18 mouse cellular contexts compared by ENCODE assay signal in the genomic region with DNA sequence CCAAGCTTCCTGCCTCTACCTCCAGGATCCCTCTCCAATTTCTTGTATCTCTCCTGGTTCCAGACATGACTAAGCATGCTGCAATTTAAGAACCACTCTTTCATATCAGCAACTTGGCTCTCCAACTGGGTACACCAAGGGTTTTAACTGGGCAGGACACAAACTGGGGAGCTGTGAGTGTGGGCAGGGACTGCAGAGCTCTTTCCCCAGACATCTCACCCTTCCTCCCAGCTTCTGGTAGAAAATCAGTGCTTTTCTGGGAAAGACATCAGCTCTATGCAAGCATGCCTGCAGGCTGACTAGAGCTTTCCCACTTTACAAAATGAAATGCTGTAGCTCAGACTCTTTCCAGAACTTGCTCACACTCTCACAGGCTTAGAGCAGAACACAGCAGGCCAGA.
"Had no signal": no experiment of that assay in that cellular context is flagged by ENCODE, and none has a peak within 500 bp of the region (broad histone marks: within the 10 kb centered on the region; RNA-seq: fewer than 3 reads in every experiment).

No protein-coding gene starts in this region.

- H3K9me3 ChIP-seq: limb, embryonic 12.5 days; liver, embryonic 13.5 days; lung, embryonic 15.5 days; megakaryocyte, embryonic 14.5 days; midbrain, embryonic 12.5 days; neural tube, embryonic 13.5 days; stomach, embryonic 15.5 days had no signal

- H3K4me3 ChIP-seq: limb, embryonic 12.5 days; liver, embryonic 13.5 days; lung, embryonic 15.5 days; megakaryocyte, embryonic 14.5 days; midbrain, embryonic 12.5 days; neural tube, embryonic 13.5 days; stomach, embryonic 15.5 days had no signal

- H3K27ac ChIP-seq: limb, embryonic 12.5 days; liver, embryonic 13.5 days; lung, embryonic 15.5 days; macrophage; midbrain, embryonic 12.5 days; neural tube, embryonic 13.5 days; stomach, embryonic 15.5 days had no signal

- H3K4me2 ChIP-seq: limb, embryonic 12.5 days; liver, embryonic 13.5 days; lung, embryonic 15.5 days; midbrain, embryonic 12.5 days; neural tube, embryonic 13.5 days; stomach, embryonic 15.5 days had no signal

- H3K4me1 ChIP-seq: liver, embryonic 13.5 days; lung, embryonic 15.5 days; midbrain, embryonic 12.5 days; stomach, embryonic 15.5 days had no signal

- H3K27me3 ChIP-seq: limb, embryonic 12.5 days; liver, embryonic 13.5 days; lung, embryonic 15.5 days; megakaryocyte, embryonic 14.5 days; midbrain, embryonic 12.5 days; neural tube, embryonic 13.5 days; stomach, embryonic 15.5 days had no signal

- DNase-seq: kidney, adult 8-10 months; kidney, postnatal 25 days; layer of hippocampus, adult 9-11 months; layer of hippocampus, postnatal 36 days; liver; liver, embryonic 13.5 days; liver, postnatal 0 days; lung, postnatal 14 days; thymus, postnatal 36 days had no signal

- ATAC-seq: intestine, postnatal 0 days; liver, postnatal 0 days; midbrain, embryonic 16.5 days had no signal

- H3K36me3 ChIP-seq: limb, embryonic 12.5 days; stomach, embryonic 15.5 days had no signal

- H3K9ac ChIP-seq: limb, embryonic 12.5 days; liver, embryonic 13.5 days; liver, postnatal 0 days; lung, embryonic 15.5 days; midbrain, embryonic 12.5 days; neural tube, embryonic 13.5 days; stomach, embryonic 15.5 days had no signal
